Mouse (Mus musculus) right cerebral cortex, postnatal 25 days (tissue): Measurements from ENCODE around the gene Oas2.

Experiments
- DNase-seq: peaks from one replicate; pipeline ENCODE4 v3.0.0; 2022

The Oas2 gene

GRCm38 (mm10) chr5:120725811-120726455, 23.7 kb downstream of the Oas2 start:
- no peak for DNase-seq

- DNase-seq, result no peak
Measured at GRCm38 (mm10) chr5:120721005-120721404, 28.6 kb downstream of the Oas2 start.

- DNase-seq, result no peak
Measured at GRCm38 (mm10) chr5:120718600-120719378, 30.9 kb downstream of the Oas2 start.

- DNase-seq, result no peak
Measured at GRCm38 (mm10) chr5:120717136-120717535, 32.5 kb downstream of the Oas2 start.

GRCm38 (mm10) chr5:120714314-120714713, 35.3 kb downstream of the Oas2 start:
- peak; percentile 77 for DNase-seq

GRCm38 (mm10) chr5:120712721-120713120, 36.9 kb downstream of the Oas2 start:
- DNase-seq, result no peak

GRCm38 (mm10) chr5:120711827-120712226, 37.8 kb downstream of the Oas2 start, which contains the start of gene Dtx1:
Dtx1 (minus strand) TSS chr5:120711927.
- DNase-seq, result no peak

- peak; percentile 88 for DNase-seq
Measured at GRCm38 (mm10) chr5:120711416-120711815, 38.2 kb downstream of the Oas2 start.

GRCm38 (mm10) chr5:120710826-120711248, 38.8 kb downstream of the Oas2 start:
- DNase-seq, result peak; percentile 54

- DNase-seq, result peak; percentile 60
Measured at GRCm38 (mm10) chr5:120710161-120710825, 39.4 kb downstream of the Oas2 start.

GRCm38 (mm10) chr5:120706976-120707375, 42.7 kb downstream of the Oas2 start:
- no peak for DNase-seq

GRCm38 (mm10) chr5:120706541-120706940, 43.1 kb downstream of the Oas2 start:
- no peak for DNase-seq

GRCm38 (mm10) chr5:120704421-120704820, 45.2 kb downstream of the Oas2 start:
- no peak for DNase-seq

GRCm38 (mm10) chr5:120703660-120704059, 46.0 kb downstream of the Oas2 start:
- no peak for DNase-seq

- DNase-seq, result no peak
Measured at GRCm38 (mm10) chr5:120702969-120703368, 46.7 kb downstream of the Oas2 start.

GRCm38 (mm10) chr5:120702421-120702820, 47.2 kb downstream of the Oas2 start:
- no peak for DNase-seq

GRCm38 (mm10) chr5:120700996-120701790, 48.5 kb downstream of the Oas2 start:
- DNase-seq, result no peak

- peak; percentile 50 for DNase-seq
Measured at GRCm38 (mm10) chr5:120698801-120699391, 50.8 kb downstream of the Oas2 start.

GRCm38 (mm10) chr5:120698181-120698580, 51.5 kb downstream of the Oas2 start:
- no peak for DNase-seq

- no peak for DNase-seq
Measured at GRCm38 (mm10) chr5:120696865-120697264, 52.8 kb downstream of the Oas2 start.

- DNase-seq, result no peak
Measured at GRCm38 (mm10) chr5:120696057-120696743, 53.5 kb downstream of the Oas2 start.

GRCm38 (mm10) chr5:120694695-120695074, 55.0 kb downstream of the Oas2 start:
- no peak for DNase-seq
